Mouse (Mus musculus) testis, adult 2 months (tissue): ENCODE measurements at regions not wholly inside any gene's neighbourhood (a gene's known extent, or its start where the extent isn't known, plus 50 kb on each side); places are given as distances from the start of the nearest gene placed in this dataset.

Source experiments
- CTCF ChIP-seq: fragments of 200-500 bp; IDR thresholded peaks from 2 replicates; pipeline ENCODE4 v1.5.1; 2012; ENCODE audit warnings: low read depth, mild to moderate bottlenecking, inconsistent platforms, low read length, moderate library complexity; ENCODE audit not compliant: control insufficient read depth, insufficient read depth, insufficient replicate concordance
- POLR2A ChIP-seq: fragments of 200-500 bp; IDR thresholded peaks from 2 replicates; pipeline ENCODE4 v1.6.1; 2012; ENCODE audit warnings: low read depth, mild to moderate bottlenecking, inconsistent platforms, low read length, moderate library complexity; ENCODE audit not compliant: control insufficient read depth

DNA sequence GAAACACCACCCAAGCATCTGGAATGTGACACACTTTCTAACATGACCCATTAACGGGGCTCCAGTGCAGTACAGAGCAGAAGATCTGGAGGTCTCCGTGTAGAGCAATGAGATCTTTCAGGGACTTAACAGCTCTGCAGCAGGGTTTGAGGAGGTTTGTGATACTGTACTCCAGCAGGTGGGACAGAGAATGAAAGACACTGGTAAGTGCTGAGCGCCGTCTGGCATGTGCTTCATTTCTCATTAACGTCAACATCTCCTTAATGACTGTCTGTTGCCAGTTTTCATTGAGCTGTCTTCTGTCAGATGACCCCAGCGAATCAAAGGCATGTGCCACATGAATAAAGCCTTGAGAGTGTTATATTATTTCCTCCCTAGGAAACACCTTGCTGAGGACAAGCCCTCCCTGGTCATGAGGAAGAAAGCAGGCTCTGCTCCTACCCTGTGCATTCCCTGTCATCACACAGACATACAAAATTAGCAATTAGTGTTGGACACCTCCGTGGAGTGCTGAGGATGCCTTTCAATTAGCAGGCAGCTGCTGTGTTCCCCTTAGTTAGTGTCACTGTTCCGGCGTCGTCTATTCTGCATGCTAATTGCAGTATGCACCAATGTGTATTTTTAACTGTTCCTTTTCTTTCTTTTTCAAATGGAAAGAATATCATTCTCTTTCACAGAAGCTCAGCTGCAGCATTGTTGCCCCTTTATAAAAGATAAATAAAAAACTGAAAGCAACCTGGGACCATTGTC, 744.4 kb upstream of the Lrrc6 start:
- no peak for TF ChIP-seq POLR2A
- TF ChIP-seq CTCF: no peak
